Mouse (Mus musculus) kidney, adult 18-20 months (tissue): ENCODE results near the gene Tmem143.
A peak's percentile ranks its signal among the peaks of the same experiment; 100 is the strongest.
"Not testable (repeated sequence)": the region's sequence is repeated elsewhere in the genome, so short reads cannot be mapped to it uniquely, and the experiment has no call there.

Experiments
- DNase-seq: peaks from one replicate; pipeline ENCODE4 v3.0.0; 2021

The Tmem143 gene

DNA sequence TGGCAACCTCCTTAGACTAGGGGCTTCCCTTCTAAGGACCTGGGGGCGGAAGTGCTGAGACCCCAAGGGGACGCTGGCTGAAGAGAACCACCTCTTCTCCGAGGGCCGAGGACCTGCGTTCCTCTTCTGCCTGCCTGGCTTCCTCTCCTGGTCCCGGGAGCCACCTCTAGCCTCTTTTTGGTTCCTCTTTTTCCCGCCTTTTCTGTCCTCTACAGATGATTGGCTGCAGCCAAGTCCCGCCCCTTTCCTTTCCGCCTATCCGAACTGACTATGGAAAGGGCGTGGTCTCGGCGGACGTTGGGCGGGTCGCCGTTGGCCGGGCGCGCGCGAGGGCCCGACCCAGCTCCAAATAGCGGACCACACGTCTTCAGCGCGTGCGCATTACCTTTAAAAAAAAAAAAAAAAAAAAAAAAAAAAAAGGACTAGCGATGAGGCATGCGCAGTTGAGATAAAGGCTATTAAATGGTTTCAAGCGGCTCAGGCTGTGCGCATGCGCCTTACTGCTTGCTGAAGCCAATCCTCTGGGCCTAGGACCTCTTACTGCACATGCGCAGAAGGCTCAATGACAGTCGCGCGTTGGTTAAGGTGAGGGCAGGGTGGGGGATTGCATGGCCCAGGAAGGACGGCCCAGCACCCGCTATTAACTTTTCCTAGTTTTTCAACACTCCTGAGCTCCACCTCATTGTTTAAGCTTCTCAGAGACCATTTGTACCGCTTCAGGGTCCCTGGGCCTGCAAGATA, at the start of gene Tmem143, which contains the start of gene Syngr4:
TSS of gene Tmem143 (plus strand) at position 425 of the 741 bp plus-strand sequence.
TSS of gene Syngr4 (minus strand) at position 198 of the 741 bp plus-strand sequence.
- DNase-seq = peak; percentile 96

DNA sequence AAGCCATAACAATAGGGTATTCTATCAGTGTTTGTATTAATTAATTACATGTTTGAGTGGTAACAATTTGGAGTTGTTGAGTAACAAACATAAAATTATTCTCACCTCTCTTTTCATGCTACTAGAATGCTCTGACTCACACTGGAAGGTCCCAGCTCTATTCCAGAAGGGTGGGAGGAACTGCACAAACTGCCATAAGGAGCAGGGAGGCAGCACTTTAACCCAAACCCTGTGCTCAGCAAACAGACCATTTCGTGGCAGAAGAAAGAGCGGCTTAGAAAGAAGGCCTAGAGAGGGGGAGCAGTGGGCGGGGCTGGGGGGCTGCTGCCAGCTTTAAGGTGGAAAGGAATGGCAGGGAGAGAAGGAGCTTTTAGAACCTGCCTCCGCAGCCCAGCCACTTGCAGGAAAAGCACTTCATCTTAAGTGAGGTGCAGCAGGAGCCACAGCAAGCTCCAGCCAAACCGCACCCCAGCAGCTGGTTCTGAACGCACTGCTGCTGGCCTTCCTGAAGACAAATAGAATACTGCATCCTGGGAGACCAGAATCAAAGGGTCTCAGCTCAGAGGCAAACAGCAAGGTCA, 48.2 kb upstream of the Tmem143 start:
- no peak for DNase-seq

DNA sequence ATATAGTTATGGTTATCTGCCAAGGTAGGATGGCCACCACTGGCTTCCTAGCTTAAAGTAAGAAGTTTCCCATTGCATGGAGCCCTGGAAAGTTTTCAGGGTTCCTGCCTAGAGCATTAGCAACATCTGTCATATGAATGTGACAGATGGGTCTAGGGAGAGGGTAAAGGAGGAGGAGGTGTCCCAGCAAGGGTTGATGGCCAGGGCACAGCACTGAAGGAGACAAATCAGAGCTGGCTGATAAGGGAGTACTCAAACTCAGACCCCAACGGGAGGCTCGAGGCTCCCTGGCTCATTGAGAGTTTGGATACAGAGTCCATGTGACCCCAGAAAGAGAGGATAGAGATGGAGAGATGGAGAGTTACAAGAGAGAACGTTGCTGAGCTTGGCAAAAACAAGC, 46.1 kb upstream of the Tmem143 start:
- DNase-seq = no peak

DNA sequence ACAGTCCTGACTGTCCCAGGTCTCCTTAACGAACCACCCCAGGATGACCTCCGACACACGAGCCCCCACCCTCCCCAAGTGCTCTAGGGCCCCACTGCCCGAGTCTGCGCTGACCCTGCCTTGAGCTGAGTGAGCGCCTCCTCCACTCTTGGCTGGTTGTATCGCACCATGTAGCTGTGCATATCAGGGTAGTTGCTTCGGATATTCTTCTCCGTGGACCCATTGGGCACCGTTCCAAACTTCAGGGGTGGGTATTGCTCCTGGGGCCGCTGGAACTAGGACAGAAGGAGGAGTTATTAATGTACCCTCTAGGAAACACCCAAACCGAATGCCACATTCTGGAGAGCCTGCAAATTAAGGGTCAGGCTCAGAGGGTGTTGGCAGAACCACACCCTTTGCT, 43.7 kb upstream of the Tmem143 start:
- DNase-seq = no peak

DNA sequence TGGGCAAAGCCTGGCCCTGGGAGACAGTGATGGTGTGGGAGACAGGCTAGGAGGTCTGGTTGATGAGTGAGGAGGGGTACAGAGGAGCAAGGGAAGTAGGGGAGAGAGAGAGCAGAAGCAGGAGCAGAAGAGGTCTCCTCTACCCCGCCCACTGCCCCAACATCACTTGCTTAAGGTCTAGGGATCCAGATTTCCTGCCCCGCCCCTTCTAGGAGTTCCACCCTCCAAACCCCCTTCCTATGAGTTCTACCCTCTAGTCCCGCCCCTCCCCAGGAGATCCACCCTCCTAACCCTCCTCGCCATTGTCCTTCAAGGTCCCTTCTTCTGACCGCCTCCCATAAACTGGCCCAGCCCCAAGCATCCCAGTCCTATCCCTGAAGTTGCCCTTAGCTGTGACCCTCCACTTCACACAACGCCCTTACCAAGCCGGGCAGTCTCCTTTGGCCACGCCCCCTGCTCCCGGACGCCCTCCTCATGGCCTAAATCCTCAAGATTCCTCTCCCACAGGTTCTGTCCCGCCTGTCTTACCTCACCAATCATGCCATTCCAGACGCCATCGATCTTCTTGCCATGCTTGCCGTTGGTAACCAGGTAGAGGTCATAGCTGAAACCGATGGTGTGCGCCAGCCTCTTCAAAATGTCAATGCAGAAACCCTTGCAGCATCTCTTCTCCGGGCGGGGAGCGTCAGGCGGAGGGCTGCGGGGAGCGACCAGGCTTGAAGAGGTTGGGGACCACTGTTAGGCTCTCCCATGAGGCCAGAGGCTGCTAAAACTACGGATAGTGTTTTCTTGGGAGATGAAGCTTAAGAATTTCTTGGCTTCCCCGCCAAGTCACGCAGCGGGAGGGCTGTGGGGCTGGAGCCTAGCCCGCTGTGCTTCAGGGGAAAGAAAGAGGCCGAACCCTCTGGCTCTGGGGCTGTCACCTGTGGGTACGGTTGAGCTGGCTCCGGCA, 39.5 kb upstream of the Tmem143 start:
- no peak for DNase-seq

DNA sequence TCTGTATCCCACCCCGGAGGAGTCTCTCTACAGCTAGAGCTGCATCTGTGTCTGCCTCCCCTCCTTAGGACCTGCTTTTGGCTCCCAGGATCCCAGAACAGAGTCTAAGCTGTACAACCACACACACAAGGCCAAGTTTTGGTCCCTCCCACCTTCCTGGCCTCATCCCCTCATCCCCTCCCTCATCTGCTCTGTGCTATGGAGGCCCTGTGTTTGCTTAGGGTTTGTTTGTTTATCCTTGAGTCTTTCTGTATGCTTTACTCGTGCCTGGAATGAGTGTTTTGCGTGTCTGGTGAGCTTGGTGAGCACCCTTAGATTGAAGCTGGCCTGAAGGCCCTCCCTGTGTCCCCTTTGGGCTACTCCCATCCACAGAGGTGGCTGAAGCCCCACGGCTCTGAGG, 37.7 kb upstream of the Tmem143 start:
- DNase-seq = no peak

DNA sequence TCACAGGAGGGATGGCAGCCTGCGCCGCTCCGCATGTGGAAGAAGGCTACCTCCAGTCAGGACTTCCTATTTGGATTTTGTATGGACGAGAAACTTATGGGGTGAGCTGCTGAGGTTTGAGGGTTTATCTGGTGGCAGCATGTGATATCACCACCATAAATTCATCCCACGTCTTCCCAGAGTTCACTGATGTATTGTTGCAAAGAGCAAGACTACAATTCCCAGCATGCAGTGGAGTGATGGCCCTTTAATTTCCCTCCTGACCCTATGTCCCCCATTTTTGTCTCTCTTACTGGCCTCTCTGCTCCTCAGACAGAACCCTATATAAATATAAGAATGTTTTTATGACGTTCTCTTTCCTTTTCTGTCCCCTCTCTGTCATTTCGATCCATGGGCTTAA, 33.9 kb upstream of the Tmem143 start:
- DNase-seq = no peak

DNA sequence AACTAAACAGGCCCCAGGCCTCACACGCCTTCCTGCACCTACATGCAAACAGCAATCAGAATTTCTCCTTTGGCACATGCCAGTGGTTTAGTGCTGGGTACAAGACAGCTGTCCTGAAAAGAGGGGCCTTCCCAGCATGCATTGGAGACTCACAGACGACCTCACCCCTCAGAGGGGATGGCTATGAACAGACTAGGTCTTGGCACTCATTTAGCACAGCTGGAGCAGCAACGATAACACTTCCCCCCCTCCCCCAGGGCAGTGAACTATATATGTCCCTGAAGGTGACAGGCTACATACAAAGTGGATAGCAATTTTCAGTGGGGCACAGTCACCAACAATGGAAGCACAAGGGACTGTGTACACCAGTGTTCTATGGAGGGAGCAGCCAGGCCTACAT, 32.3 kb upstream of the Tmem143 start:
- no peak for DNase-seq

DNA sequence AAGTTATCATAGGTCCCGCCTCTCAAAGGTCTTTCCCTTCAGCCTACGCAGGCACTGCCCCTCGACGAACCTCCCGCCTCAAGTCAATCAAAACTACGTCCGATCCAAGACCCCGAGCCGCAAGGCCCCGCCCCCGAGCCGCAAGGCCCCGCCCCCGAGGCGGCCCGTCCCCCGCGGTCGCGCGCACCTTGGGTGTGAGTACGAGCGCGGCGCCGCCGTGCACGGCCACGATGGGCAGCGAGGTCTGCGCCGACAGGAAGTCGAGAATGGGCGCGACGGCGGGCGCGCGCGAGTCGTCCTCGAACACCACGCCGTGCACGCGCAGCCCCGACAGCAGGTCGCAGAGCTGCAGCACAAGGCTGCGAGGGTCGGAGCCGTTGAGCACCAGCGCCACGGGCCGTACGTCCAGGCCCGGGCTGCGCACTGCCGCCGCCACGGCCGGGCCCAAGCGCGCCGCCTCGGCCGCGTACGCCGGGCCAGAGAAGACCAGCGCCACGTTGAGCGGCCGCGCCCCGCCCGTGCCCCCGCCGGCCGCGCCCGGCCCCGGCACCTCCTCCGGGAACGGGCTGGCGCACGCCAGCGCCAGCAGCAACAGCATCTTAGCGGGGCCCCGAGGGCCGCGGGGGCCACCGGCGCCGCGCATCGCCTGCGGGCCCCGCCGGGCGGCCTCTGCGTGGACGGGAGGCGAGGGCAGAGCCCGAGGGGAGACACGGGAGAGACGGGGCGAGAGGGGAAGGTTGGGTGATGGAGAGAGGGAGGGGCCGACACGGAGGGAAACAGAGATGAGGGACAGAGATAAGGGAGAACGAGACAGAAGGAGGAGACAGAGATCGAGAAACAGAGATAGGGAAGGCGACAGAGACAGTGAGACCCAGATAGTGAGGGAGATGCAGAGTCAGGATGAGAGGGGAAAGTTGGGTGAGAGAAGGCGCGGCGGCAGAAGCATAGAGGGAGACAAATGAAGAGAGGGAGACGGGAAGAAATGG, 30.5 kb upstream of the Tmem143 start:
- peak; percentile 90 for DNase-seq

DNA sequence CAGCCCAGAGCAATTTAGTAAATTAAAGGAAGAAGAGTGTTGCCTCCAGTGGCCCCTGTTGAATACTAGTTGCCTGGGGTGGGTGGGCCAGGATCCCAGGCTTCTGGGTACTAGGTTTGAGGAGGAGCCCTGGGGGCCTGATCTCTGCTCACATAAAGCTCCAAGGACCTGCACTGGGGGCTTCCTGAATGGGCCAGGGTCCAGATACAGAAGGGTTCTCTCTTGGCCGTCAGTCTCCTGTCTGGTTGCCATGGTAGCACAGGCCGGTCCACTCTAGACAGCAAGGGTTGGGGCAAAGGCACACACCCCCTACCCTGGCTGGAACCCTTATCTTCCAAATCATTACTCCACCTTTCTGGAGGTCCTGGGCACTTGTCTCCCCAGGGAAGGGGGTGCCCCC, 28.9 kb upstream of the Tmem143 start:
- no peak for DNase-seq

DNA sequence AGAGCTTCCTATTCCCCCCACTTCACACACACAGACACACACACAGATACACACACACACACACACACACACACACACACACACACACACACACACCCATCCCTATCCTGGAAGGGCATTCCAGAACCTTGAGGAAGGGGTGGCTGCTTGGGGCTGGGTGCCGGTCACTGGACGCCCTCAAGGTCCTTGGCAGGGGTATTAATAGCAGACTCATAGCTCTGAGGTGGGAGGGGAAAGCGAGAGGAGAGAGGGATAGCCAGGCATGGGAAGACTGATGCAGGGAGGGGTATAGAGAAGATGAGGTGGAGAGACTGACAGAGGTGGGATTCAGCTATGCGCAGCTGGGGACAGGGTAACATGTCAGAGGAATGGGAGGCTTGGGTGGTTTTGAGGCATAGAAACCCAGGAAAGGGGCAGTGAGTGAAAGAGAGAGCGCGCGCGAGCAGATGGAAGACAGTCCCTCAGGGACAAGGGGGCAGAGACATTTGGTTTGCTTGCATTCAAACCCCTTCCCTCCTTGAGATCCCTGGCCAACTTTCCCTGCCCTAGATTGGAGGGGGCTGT, 27.6 kb upstream of the Tmem143 start:
- no peak for DNase-seq

DNA sequence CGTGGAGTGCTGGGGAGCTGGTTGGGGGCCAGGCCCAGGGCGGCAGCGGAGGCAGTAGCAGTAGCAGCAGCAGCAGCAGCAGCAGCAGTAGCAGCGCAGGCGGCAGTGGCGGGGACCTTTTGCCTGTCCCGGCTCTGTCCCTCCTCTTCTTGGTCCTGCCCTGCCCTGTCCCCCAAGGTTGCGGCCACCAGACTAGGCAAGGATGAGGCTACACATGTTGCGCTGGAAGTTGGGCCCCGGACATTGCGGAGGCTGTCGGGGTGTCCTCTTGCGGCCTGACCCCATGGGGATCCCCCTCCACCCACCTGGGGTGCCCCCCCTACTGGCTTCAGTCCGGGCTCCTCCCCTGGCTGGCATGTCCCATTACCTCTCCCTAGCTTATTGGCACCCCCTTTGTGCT, 27.0 kb upstream of the Tmem143 start:
- DNase-seq = no peak

DNA sequence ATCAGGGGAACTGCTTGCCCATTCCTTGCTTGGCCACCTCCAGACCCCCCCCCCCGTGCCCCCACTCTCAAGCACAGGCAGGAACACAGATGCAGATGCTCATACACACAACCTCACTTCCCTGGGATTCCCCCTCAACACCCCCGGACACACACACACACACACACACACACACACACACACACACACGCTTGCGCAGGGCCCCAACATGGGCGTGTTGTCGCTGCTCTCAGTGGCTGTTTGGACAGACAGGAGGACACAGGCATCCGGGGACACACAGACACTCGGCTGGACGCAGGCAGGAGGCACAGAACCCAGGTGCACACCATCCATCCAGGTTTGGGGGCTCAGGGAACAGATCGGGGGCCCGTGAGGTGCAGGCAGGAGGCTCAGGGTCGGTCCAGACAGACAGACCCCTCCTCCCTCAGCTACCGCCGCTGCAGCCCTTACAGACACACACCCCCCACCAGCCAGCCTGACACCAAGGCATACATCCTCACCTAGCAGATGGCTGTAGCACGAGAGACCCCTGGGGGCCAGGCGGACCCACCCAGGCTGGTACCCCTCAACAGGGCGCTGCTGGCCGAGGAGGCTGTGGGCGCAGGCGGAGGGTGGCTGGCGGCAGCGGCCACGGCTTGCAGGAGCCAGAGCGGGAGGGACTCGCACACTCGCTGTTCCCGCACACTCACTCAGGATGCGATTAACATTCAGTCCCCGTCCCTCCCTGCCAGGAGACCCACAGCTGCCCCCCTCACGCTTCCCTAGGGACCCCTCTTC, 26.3 kb upstream of the Tmem143 start:
- no peak for DNase-seq

DNA sequence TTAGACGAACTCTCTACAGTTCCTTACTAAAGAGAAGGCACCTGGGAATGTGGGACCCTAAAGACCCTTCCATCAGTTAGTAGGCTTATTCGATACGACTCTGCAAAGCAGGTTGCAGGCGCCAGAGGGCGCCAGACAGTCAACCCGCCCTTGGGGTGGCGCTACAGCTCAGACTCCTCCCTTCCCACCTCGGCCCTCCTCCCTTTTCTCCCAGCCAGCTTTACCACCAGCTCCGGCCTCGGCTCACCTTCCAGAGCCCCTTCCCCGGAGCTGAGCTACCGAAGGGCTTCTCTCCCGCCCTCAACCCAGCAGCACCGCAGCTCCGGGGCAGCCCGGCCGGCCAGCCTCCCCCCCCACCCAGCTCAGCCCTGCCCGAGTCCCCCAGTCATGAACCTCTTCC, 24.1 kb upstream of the Tmem143 start, which contains the start of gene Kdelr1:
TSS of gene Kdelr1 (plus strand) at position 149 of the 400 bp plus-strand sequence.
- DNase-seq = peak; percentile 92

DNA sequence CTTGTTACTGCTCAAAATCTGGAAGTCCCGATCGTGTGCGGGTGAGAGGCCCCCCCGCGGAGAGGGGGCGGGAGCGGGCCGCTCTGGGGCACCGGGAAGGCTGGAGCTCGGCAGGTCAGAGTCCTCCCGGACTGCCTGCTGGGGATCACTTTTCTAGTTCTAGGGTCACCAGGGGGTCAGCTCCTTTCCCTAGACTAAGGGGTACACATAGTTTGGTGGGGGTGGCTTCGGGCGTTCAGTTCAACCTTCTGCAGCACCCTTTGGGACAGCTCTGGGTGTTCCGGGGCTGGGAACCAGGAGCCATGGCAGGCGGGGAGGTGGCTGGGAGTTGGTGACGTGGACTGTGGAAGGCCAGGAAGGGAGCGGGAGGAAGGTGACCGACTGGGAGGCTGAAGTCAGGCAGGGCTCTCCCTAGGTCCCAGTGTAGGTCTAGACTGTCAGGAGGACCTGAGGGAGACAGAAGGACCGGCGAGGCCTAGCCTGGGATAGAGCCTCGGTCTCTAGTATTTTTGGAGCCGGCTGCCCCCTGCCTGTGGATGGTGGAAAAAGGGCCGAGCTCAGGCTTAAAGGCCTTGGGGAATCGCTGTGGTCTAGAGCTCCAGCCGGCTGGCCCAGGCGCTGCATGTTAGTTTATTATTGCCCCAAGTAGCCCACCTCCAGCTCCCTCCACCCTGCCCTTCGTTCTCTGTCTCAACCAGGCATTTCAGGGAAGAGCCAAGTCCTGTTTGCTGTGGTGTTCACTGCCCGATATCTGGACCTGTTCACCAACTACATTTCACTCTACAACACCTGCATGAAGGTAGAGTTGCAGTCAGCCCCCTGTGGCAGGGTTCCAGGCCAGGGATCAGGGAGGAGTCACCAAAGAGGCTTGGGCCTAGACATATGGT, 23.4 kb upstream of the Tmem143 start:
- peak; percentile 81 for DNase-seq

DNA sequence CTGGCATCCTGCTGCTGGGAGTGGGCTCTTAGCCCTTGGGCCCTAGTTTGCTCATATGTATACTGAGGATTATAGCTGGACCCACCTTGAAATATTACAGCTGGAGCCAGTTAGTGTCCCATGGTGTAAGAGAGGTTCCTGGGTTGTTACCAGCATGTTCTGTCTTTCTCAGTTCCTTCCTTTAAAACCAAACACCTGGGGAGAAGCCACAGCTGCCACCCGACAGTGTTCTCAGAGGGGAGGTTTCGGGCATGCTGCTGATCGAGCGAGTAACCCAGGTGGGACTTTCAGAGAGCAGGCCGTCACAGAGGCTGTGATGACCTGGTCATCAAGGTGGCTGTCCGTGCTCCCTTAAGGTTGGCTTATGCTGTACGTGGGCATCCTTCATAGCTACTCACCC, 19.8 kb upstream of the Tmem143 start:
- no peak for DNase-seq

DNA sequence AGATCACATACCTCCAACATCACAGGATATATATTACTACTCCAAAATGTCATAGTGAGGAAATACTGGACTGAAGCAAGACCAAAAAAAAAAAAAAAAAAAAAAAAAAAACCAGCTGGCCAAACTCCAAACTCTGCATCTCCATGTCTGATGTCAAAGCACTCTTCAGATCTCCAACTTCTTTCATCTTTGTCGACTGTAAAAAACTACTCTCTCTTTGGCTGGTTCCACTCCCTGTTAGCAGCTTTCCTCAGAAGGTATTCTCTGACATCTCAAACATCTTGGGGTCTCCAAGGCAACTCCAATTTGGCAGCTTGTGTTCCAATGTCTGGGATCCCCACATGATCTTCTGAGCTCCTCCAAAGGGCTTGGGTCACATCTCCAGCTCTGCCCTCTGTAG, 18.5 kb upstream of the Tmem143 start, which contains the start of gene Grin2d:
TSS of gene Grin2d (minus strand) at position 101 of the 400 bp plus-strand sequence.
- not testable (repeated sequence) for DNase-seq

DNA sequence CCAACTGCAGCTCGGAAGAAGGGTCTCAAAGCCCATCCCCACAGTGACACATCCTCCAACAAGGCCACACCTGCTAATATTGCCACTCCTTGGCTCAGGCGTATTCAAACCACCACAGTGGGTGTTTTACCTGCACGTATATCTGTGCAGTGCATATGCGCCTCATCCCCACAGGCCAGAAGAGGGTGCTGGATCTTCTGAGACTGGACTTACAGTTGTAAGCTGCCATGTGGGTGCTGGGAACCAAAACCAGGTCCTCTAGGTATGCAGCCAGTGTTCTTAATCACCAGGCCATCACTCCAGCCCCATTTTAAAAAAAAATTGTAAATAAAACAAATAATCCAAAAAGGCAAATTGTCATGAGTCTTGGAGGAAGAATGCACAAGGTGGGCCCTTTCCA, 16.2 kb upstream of the Tmem143 start:
- DNase-seq = no peak

DNA sequence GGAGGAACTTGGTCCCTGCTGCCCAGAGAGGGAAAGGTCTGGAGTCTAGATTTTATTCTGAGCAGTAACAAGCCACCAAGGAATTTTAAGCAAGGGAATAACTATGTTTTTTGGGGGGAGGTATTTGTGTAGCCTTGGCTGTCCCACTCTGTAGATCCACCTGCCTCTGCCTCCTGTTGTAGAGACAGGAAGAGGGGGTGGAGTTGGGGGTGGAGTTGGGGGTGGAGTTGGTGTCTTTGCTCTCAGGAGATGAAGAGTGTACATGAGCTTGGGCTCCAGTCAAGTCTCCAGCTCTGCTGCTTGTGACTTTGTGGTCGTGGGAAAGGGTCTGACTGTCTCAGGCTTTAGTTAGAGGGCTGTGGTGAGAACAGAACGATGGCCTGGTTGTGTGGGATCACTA, 15.7 kb upstream of the Tmem143 start:
- no peak for DNase-seq

DNA sequence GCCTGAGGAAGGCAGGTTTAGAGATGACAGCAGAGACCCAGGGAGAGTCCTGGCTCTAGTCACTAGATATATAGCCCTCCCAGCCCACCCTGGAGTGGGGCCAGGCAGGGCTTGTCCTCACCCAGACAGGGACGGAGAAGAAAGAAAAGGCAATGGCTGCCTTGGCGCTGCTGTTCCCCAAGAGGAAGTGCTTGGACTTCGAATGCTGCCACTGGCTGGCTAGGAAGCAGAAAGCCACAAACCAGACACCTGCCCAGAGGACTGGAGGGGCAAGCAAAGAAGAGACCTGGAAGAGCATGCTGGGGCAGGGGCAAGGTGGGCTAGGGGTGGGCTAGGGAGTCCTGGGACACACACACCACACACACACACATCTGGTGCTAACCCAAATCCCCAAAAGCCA, 9.5 kb upstream of the Tmem143 start:
- DNase-seq = no peak
